Mouse (Mus musculus) inflammation-experienced regulatory T-cells, adult 6 months (primary cell): ENCODE measurements around the gene Zfp367. TPM values are rescaled to one million over a fixed set of nuclear protein-coding genes. Genes with fewer than 3 reads are reported as not detected.

Experiments used
- ATAC-seq: one replicate; pipeline ENCODE4 v1.8.0; 2017
- polyA plus RNA-seq, 3 experiments: library from polyadenylated mRNA; unstranded; fragments of 100-300 nt; shearing (Covaris generic); gene quantifications; one replicate each; pipeline ENCODE4 v1.2.1; 2017

Gene Zfp367
- polyA plus RNA-seq: 10 to 100 TPM; 11.3 to 16.4 (median 12.4) TPM

DNA sequence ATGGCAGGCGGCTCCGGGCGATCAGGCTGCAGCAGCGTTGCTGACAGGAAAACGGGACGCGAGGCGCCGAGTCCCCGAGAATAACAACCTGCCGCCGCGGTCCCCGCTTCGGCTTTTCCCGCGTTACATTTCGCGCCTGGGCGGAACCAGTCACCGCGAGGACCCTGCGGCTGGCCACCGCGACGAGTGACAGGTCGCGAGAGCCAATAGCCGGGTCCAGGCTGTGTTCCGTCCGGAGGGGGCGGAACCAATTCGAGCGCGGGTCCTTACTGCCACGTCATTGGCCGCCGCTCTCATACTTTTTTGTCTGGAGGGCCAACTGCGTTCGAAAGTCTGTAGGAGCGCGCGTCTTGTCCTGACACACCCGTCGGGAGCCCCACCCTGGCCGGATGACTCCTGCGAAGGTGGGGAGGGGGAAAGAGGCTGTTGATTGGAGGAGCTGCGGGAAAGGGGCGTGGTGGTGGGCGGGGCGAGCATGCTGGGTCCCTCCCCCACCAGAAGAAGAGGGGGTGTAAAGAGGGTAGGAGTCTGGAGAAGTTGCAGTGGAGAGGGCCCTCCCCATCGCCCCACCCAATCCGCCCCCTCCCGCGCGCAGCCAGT lies at the start of gene Zfp367:
Zfp367 (minus strand) TSS at position 120 of the 600 bp plus-strand sequence.
- peak; percentile 88 for ATAC-seq

DNA sequence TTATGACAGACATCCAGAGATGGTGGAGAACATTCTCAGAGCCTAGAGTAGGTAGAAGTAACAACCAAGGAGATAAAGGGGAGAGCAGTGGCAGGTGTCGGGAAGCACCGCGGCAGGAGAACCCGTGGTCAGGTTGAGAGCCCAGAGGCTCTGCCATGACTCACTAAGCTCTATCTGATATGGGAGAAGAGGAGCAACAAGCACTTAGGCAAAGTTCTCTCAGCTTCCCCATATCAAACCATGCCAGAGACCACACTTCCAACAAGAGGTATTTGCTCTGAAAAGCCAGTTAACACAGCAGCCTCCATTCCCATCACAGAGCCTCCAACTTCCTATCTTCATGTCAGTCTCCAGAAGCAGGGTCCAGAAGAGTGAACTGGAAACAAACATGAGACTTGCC lies 47.9 kb upstream of the Zfp367 start:
- ATAC-seq: no peak

DNA sequence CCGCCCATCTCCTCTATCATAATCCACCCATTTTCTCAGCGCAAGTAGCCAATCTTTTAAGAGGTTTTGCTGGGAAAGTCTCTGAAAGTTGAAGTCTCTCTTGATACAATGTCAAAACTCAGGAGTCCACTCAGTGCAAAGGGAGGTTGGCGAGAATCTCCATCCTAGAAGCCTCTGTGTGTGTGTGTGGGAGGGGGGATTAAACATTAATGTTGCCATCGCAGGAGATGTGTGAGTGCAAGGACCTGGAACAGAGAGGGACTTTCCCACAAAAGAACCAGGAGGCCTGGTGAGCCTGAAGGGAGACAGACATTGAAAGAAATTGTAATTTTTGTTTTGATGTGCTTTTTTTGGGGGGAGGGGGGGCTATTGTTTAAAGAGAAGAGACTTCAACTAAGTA lies 45.3 kb upstream of the Zfp367 start:
- ATAC-seq: no peak

DNA sequence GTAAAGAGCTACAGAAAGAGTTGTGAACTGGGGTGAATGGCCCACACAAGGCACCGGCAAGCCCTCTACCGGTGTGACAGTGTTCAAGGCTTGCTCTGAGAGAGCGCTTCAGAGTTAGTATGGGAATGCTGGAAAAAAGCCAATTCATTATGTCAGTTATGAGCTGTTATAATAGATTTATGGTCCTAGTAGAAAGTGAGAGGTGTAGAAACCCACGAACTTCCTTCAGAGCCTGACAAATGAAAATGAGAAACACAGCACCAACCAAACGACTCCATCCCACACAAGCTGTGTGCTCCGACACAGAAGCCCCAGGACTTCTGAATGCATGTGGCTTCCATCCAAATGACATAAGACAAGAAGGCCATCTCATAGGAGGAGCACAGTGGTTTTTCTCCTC lies 44.9 kb upstream of the Zfp367 start:
- no peak for ATAC-seq

DNA sequence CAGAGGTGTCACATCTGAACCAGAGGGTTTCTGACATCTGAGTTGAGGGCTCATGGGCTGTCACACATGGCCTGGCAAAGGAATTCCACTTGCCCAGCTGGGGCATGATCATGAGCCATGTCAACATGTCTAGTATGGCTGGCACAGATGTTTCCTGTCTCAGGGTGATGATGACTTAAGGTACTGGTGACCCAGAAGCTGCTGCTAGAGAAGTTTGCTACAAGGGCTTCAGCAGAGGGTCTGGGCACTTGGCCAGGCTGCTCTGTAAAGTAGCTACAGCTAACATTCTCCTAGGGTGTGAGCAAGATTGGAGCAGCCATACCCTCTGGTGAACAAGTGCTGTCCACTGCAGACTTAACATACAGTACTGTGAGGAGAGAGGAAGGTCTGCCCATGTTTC lies 34.1 kb upstream of the Zfp367 start:
- ATAC-seq: no peak

DNA sequence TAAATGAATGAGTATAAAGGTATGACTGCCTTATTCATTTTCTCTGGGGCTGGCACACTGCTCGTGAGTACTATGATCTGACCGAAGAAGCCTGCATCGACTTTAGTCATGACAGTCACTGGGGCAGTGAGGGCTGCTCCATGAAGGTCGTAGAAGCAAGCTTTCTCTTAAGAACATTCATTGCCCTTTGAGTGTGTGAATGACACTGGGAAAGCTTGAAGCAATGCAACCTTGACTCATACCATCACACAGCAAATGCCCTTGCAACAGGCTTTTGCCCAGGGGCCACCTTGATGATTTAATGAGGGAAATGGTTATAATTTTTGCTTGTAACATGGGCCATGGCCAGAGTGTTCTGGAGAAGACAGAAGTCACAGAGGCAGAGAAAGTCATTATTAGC lies 33.5 kb upstream of the Zfp367 start:
- no peak for ATAC-seq

DNA sequence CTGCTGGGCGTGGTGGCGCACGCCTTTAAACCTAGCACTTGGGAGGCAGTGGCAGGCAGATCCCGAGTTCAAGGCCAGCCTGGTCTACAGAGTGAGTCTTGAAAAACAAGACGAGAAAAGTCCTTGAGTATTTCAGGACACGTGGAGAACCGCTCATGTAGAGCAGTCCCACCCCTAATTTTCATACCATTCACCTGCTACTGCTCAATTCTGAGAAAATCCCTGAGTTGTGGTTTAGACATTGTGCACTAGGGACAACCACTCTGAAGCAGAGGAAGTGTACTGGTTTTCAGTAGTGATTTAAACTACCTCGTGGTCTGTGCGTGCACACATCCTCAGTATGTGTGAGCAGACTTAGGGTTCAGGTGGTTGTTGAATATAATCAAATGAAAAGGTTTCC lies 32.6 kb upstream of the Zfp367 start:
- no peak for ATAC-seq

DNA sequence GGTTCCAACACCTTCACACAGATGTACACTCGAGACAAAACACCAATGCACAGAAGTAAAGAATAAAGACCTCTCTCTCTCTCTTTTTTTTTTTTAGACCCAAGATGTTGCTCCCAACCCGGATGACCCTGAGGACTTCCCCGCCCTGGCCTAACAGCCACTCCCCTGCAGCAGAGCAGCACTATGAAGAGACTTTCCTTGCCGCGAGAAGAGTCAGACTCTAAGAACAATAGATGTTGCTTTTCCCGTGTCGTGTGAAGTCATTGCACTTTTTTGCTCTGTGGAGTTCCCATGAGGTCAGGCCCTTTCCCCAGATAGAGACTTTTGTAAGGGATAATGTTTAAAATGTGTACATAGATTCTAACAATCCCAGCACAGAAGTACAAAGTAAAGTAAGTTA lies 32.2 kb upstream of the Zfp367 start:
- ATAC-seq: no peak

DNA sequence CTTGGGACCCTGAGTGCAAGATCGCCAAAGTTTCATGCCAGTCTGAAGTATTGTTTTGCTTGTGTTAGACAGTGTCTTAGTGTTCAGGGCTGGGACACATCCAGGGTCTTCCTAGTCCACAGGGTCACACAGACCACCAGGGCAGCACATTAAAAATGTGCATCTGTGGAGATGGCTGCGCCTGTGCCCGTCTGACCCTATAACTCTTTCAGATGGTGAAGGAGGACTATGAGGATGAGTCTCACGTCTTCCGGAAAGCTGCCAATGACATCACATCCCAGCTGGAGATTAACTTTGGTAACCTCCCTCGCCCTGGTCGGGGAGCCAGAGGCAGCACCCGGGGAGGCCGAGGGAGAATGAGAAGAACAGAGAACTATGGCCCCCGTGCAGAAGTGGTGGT lies 31.4 kb upstream of the Zfp367 start:
- no peak for ATAC-seq

DNA sequence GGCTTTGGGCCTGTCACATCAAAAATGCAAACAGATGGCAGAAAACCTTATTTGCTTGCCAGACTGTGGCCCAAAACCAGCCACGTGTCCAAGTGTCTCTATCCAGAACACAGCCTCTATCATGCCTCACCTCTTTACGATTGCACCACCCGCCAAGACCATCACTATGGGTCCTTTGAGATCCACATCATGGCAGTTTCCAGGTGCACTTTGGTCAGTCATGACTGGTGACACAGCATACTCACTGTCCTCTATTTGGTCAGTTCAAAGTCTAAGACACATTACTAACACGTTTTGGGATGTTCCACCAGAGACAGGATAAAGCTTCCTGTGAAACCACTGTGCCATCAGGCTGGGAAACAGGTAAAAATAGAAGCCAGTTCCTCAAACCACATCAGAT lies 30.6 kb upstream of the Zfp367 start:
- no peak for ATAC-seq

DNA sequence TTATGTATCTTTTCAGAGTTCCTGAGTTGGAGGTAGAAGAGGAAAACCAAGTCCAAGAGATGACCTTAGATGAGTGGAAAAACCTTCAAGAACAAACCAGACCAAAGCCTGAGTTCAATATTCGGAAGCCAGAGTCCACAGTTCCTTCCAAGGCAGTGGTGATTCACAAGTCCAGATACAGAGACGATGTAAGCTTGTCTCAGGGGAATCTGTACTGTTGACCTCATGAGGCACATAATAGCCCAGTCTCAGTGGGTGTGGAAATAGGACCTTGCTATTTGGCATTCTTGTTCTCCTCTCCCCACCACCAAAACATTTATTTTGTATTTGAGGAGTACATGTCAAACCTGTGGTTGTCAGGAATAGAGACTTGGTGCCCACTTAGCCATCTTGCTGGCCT lies 29.1 kb upstream of the Zfp367 start:
- no peak for ATAC-seq

DNA sequence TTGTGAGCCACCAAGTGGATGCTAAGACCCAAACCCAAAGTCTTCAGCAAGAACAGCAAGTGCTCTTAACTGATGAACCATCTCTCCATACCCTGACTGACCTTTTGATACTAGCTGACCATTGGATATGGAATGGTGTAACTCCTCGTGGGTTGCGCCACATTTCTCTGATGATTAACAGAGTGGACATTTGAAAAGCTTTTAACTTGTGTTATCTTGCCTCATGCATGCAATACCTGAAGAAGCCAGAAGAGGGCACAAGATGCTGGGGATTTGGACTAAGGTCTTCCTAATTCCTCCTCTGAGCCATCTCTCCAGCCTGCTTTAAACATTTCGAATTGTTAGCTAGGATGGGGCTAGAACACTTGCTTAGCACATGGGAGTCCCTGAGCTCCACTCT lies 27.9 kb upstream of the Zfp367 start:
- ATAC-seq: peak; percentile 61

DNA sequence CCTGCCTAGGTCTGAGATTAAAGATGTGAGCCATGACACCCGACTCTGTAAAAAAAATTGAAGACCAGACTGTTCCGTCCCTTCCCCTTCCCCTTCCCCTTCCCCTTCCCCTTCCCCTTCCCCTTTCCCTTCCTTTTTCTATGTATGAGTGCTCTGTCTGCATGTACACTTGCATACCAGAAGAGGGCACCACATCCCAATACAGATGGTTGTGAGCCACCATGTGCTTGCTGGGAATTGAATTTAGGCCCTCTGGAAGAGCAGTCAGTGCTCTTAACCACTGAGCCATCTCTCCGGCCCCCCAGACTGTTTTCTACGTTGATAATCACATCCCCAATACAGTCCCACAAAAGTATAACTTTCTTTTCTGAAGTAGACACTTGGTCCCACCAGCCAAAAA lies 27.3 kb upstream of the Zfp367 start:
- no peak for ATAC-seq

DNA sequence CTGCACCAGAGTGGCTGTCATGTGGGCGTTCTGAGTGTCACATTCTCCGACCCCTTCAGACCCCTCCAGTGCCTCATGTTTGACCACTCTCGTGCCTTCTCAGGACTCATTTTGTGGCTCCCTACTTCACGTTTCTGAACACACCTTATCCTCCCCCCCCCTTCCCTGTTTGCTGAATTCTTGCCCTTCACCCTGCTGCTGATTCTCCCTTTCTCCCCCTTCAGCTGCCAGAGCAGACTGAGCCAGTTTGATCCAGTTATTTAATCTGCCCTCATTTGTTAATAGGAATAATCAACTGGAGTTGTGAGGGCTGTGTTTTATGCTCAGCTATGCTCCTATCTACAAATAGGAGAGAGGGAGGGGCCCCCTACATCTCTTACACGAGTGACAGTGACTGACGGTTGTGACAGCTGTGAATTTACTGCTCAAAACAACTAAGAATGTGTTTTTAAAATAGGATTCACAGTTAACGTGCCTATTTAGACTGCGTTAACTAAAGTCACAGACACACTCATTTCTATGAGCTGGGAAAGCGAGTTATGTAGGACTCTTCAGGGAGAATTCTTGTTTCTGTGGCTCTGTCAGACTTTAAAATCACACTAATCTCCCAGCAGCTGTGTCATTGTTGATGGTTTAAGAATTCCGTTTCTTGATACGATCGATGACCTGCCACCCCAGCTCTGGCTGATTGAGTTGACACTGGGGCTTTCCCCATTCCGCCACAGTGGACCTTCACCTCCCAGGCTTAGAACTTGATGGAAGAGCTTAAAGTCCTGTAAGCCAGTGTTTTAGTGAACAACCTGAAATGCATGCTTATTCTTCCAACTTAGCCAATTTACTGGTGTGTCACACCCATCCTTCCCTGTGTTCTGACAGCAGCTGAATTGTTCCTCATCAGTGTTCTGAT lies 26.0 kb upstream of the Zfp367 start:
- no peak for ATAC-seq

DNA sequence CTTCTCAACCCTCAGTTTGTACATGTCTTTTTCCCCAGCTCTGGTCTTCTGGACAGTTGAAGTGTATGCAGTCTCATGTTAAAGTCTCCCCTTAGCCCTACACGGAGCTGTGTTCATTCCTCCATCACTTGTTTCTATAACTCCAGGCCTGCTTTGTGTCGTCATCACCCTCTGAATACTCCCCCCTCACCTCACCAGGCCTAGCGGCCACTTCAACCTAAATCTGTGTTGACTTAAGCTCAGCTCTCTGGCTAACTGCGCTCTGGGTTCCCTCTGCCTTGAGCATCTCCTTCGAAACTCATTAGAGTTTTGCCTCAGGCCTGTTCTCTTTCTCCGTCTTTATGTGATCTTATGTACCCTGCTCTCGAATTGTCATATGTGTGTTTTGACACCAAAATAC lies 25.0 kb upstream of the Zfp367 start:
- no peak for ATAC-seq

DNA sequence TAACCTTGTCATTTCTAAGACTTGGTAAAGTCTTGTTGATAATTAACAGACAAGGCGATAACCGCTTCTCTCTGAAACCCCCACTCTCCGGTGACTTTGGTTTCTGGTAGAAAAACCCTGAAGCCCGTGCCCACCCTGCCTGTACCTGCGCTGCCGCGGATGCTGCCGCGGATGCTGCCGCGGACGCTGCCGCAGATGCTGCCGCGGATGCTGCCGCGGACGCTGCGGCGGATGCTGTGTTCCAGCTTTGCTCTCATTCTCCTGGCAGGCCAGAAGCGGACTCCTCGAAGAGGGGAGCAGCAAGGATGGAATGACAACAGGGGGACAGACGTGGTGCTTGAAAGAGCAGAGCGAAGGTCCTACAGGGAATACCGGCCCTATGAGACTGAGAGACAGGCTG lies 16.7 kb upstream of the Zfp367 start:
- ATAC-seq: no peak

DNA sequence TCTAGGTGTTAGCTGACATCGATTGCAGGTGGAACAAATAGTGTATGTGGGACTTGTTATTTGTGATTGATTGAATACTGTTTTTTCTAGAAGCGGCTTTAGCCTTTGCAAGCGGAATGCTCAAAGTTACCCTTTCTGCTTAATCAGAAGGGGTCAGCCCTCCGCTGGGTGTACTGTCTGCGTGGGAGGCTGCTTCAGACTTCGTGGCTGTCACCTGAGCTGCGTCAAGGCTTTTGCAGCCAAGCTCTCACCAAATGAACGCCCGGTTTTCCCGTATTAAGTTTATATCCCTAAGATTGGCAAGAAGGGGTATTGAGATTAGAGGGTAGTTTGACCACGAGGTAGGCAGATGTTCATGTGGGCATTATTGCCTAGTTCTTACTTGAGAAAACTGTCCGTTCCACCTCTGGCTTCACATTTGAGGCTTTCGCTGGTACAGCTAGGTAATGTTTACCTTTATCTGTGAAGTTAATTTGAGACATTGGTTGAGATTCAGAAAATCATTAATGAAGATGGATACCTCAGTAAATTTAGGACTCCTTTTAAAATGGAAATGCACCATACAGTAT lies 10.2 kb upstream of the Zfp367 start:
- no peak for ATAC-seq

DNA sequence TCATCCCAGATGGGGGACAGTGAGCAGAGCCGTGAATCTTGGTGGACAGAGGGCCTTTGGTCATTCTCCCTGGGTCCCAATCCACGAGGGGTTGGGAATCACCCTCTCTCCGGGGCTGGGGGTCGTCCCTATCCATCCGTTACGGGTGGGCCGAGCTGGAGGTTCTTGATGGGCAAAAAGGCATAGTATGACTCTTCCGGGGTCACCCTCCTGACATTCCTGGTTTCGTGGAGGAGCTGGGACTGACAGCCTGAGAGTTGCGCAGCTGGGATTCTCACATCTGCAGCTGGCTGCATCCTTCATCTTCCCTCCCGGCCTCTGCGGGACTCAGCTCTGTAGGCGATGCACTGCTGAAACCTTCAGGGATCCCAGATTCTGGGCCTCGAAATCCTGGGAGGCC lies 9.6 kb upstream of the Zfp367 start:
- ATAC-seq: no peak

DNA sequence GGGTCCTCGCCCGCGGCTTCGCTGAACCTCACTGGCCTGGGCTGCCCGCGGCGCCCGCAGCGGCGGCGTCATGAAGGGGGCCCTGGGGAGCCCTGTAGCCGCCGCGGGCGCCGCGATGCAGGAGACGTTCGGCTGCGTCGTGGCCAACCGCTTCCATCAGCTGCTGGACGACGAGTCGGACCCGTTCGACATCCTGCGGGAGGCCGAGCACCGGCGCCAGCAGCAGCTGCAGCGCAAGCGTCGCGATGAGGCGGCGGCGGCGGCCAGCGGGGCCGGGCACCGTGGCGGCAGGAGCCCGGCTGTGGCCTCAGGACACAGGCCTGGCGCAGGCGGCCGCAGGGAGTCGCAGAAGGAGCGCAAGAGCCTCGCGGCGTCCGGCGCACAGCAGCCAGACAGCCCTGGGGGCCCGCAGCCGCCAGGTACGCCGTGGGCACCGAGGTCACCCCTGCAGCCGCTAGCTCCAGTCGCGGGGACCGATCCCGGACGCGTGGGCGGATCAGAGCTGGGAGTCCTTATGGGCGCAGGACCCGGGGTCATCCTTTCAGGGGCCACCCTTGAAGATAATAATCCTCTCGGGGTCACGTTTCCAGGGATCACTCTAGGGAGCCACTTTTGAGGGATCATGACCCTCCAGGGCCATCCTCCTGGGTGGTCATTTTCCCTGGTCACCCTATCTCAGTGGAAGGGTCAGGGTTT lies 9.1 kb upstream of the Zfp367 start:
- no peak for ATAC-seq

DNA sequence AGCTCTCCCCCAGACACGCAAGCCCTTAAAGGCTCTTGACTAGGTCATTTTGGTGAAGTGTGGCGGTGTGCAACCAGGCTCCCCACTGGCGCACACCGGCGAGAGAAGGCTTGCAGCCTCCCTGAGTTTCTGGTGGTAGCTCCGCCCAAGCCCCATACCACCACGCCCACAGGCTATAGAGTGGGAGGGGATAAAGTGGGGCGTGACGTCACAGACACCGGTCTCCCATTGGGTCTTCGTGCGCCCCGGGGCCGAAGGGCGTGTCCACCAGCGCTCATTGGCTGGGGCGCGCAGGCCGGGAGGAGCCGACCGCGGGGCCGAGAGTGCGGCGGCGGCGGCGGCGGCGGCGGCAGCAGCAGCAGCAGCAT lies 8.5 kb upstream of the Zfp367 start, which contains the start of gene Habp4:
Habp4 (plus strand) TSS at position 277 of the 368 bp plus-strand sequence.
- ATAC-seq: peak; percentile 99

DNA sequence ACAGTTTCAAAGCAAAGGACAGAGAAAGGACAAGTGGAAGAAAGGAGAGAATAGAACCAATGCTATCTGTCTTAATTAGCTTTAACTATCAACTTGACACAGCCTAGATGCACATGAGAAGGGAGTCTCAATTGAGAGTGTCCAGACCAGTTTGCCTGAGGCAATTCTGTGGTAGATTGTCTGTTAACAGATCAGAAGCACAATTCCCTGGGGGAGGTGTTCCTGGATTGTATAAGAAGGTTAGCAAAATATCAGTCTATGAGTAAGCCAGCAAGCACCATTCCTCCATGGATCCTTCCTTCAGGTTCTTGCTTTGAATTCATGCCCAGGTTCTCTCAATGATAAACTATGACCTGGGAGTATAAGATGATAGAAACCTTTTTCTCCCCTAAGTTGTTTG lies 4.0 kb upstream of the Zfp367 start:
- ATAC-seq: no peak

DNA sequence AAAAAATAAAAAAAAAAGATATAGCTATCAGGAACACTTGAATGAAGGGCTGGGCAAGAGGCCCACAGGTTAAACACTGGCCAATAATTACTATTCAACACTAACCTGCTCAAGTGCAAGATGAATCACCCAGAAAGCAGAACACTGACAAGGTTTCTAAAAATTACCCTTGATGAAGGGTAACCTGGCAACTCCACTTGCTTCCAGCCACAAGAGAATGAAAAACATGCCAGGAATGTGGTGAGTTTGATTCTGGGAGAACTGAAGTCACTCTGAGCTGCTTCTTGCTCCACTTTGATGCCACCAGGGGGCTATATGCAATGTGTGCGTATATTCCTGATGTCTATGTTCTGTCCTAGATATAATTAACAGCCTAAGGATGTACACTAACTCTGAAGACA lies 2.2 kb upstream of the Zfp367 start:
- no peak for ATAC-seq

DNA sequence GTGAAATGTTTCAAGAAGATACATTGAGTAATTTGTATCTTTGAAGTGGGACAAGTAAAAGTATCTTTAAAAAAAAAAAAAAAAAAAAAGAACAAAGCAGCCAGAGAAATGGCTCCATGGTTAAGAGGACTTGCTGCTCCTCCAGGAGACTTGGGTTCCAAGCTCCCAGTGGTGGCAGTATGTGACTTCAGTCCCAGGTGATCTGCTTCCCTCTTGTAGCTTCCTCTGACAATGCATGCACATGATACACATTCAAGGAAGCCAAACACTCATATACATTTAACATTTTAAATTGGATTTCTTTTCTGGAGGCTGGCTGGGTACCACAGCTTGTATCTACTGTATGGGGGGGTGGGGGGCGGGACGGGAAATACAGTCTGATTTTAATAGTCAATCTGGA lies 1.6 kb upstream of the Zfp367 start:
- ATAC-seq: no peak
